Mouse (Mus musculus) spleen, adult 2 months (tissue): ENCODE measurements around the gene Usp30.

Experiments used
- CTCF ChIP-seq: fragments of 200-500 bp; IDR thresholded peaks from 2 replicates; pipeline ENCODE4 v1.5.1; 2011; ENCODE audit warnings: mild to moderate bottlenecking, inconsistent platforms; ENCODE audit not compliant: insufficient read depth, insufficient read length, insufficient replicate concordance; ENCODE audit errors: extremely low read depth
- POLR2A ChIP-seq: fragments of 200-500 bp; IDR thresholded peaks from 2 replicates; pipeline ENCODE4 v1.6.1; 2011; ENCODE audit warnings: low read depth, low read length, inconsistent platforms

DNA sequence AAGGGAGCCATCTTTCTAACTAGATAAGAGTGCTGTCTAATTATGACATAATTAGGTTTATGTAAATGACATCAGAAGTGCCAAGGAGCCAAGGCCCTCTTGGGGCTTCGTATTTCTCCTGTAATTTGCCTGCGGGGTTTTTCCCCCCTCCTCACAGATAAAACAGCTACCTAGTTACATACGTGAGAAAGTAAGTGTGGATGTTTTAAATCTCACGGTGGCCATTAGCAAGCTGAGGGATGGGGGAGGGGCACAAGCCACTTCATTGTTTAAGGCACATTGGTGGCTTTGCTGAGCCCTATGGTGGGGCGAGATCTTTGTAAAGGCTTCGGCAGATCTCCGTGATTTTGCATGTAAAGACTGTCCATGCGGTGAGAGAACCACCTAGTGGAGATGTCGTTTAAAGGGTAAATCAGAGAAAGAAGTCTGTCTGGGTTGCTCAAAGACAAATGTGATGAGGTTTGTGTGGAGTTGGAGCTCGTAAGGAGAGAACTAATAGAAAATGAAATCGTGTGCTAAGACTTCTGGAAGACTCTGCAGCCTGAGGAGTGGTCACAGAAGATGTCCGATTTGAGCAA, 16.4 kb upstream of the Usp30 start:
- no peak for TF ChIP-seq POLR2A
- no peak for TF ChIP-seq CTCF
